Mouse (Mus musculus) heart, adult 2 months (tissue): ENCODE measurements around the gene Uggt1. TPM values are rescaled to one million over a fixed set of nuclear protein-coding genes. Genes with fewer than 3 reads are reported as not detected.

Experiments used
- DNase-seq, 2 experiments: peaks; one replicate each; pipeline ENCODE4 v3.0.0; 2021
- H3K27ac ChIP-seq: fragments of 200-600 bp; 2 replicates; pipeline ENCODE4 v1.8.1; 2022
- H3K27me3 ChIP-seq: fragments of 200-500 bp; 2 replicates; pipeline ENCODE4 v1.6.1; 2012; ENCODE audit warnings: mild to moderate bottlenecking, low read length, inconsistent platforms, mixed read lengths; ENCODE audit not compliant: control insufficient read depth, insufficient read depth
- H3K36me3 ChIP-seq: fragments of 200-500 bp; 2 replicates; pipeline ENCODE4 v1.6.1; 2012; ENCODE audit warnings: low read length, inconsistent platforms; ENCODE audit not compliant: control insufficient read depth, insufficient read depth
- H3K4me1 ChIP-seq: fragments of 200-500 bp; 2 replicates; pipeline ENCODE4 v1.6.1; 2011; ENCODE audit warnings: low read length; ENCODE audit not compliant: control insufficient read depth, insufficient read depth
- H3K4me3 ChIP-seq: fragments of 200-600 bp; 2 replicates; pipeline ENCODE4 v1.8.1; 2022
- H3K79me2 ChIP-seq: fragments of 200-500 bp; replicated peaks from 2 replicates; pipeline ENCODE4 v1.6.1; 2012; ENCODE audit warnings: mild to moderate bottlenecking, inconsistent platforms, low read length, moderate library complexity, mixed read lengths; ENCODE audit not compliant: control insufficient read depth, insufficient read depth
- H3K9ac ChIP-seq: fragments of 200-500 bp; 2 replicates; pipeline ENCODE4 v1.6.1; 2012; ENCODE audit warnings: low read depth, mild to moderate bottlenecking, control low read depth, inconsistent platforms, low read length, mixed read lengths
- CTCF ChIP-seq: fragments of 200-600 bp; IDR thresholded peaks from 2 replicates; pipeline ENCODE4 v1.8.1; 2022; ENCODE audit warnings: antibody characterized with exemption, mild to moderate bottlenecking, moderate library complexity
- EP300 ChIP-seq: fragments of 200-500 bp; IDR thresholded peaks from 2 replicates; pipeline ENCODE4 v1.6.1; 2011; ENCODE audit warnings: low read depth, low read length, control low read depth; ENCODE audit not compliant: insufficient read depth
- POLR2A ChIP-seq: fragments of 200-500 bp; IDR thresholded peaks from 2 replicates; pipeline ENCODE4 v1.6.1; 2011; ENCODE audit warnings: mild to moderate bottlenecking, low read depth, low read length, control low read depth; ENCODE audit not compliant: insufficient read depth
- WGBS: fragments of 180-500 bp; shearing (Covaris S2); methylation state at CpG from one replicate; pipeline ENCODE4 v1.1.7; 2018; 5-methylcytosine and 5-hydroxymethylcytosine counted together
- intact Hi-C: fragments of 180-260 bp; cut with DNase I; formaldehyde crosslinking; loops from one replicate; pipeline ENCODE4 v1.15.1; 2025
- polyA plus RNA-seq: library from polyadenylated mRNA; depleted of rRNA; stranded (reverse); fragments of >200 nt; gene quantifications from 2 replicates; pipeline ENCODE4 v1.2.3, GENCODE M21; 2012
- total RNA-seq, 2 experiments: library from RNA; stranded (reverse); gene quantifications; 2 replicates each; pipeline ENCODE4 v1.2.3; 2021

The Uggt1 gene
- total and polyA plus RNA-seq, 3 experiments: 7.3 to 29.8 (median 28.4) TPM

DNA sequence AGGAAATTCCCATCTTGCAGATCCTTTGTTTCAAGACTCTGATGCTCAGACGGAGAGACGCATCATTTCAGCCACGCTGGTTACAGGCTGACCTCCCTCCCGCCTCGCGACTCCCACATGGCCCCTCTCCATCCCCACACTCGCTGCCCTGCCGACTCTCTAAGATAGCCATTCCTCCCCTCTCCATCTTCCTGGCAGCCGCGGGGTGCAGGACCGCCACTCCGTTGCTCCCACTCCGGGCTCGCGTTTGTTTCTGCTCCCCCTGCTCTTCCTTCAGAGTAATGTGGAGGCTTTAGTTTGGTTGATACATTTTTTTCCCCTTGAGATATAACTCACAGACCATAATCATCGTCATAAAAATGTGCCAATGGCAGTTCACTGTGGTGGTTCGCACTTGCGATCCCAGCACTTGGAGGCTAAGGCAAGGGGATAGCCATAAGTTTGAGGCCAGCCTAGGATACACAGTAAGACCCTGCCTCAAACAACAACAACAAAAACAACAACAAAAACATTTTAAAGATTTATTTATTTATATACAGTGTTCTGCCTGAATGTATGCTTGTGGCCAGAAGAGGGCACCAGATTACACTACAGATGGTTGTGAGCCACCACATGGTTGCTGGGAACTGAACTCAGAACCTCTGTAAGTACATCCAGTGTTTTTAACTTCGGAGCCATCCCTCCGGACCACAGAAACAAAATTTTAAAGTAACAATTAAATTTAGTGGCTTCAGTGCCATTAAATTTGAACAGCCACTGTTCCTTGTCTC is 11.5 kb upstream of the Uggt1 start:
- H3K79me2 ChIP-seq: no peaks in the 10 kb centered on the region
- H3K4me3 ChIP-seq: peak overlapping the region; percentile 16; the same call in 1 of the 2 replicates
- peaks cover 6% of the 10 kb centered on the region for H3K4me1 ChIP-seq
- DNase-seq: no peak
- no peak for TF ChIP-seq EP300
- no peak for TF ChIP-seq POLR2A
- TF ChIP-seq CTCF: peak; percentile 72
- peak overlapping the region; percentile 26 for H3K9ac ChIP-seq
- intact Hi-C loops: loop anchor here (1.0 to 2.0 kb wide), 3 partner anchors 17 to 111 kb away; no protein-coding TSS in a partner anchor
- H3K27me3 ChIP-seq: no peaks in the 10 kb centered on the region
- WGBS: 32% methylated on average over 20 of the region's 20 CpGs
- no peaks in the 10 kb centered on the region for H3K36me3 ChIP-seq
- peak overlapping the region; percentile 10 for H3K27ac ChIP-seq

DNA sequence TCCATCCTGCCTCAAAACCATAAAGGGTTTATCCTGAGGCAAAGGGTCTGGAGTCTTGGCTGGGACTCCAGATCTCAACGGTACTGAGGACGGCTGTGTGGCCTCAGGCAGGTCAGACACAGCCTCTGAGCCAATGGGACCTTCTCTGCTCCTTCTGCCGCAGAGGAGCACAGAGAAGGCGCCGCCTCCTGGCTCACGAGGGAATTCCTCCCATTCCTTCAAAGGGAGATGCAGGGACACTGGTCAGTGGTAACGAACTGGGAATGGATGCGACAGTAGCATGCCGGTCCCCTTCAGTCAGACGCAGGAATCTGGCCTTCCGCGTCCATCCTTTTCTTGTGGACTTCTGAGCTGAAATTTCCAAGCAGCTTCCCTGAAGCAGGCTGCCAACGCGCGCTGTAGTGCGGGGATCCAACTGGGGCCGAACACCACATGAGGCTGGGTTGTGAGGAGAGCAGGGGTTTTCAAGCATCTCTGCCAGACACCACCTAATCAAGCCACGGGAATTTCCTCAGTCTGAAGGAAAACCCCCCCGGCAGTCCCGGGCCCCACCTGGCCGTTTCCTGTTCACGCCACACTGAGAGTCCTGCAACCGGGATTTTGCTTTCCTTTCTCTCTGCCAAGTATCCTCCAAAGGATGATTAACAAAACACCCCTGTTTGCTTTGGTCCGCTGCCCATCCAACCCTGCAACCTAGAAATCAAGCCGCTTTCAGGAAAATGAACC is 10.3 kb upstream of the Uggt1 start:
- Histone ChIP-seq H3K9ac (peak overlapping the region; percentile 44), H3K4me3 (no peak overlapping the region), H3K36me3 (no peaks in the 10 kb centered on the region), H3K79me2 (no peaks in the 10 kb centered on the region), H3K27me3 (no peaks in the 10 kb centered on the region), H3K27ac (peak overlapping the region; percentile 26), H3K4me1 (peaks cover 6% of the 10 kb centered on the region)
- intact Hi-C loops: loop anchor here (2.0 kb wide), 1 partner anchor 110 kb away; no protein-coding TSS in a partner anchor
- peak; percentile 57 to 59 for DNase-seq
- 9% methylated on average over 25 of the region's 25 CpGs for WGBS
- TF ChIP-seq POLR2A (no peak; the same call in 1 of the 2 replicates), EP300 (peak; percentile 48; the same call in 1 of the 2 replicates), CTCF (peak; percentile 76)

DNA sequence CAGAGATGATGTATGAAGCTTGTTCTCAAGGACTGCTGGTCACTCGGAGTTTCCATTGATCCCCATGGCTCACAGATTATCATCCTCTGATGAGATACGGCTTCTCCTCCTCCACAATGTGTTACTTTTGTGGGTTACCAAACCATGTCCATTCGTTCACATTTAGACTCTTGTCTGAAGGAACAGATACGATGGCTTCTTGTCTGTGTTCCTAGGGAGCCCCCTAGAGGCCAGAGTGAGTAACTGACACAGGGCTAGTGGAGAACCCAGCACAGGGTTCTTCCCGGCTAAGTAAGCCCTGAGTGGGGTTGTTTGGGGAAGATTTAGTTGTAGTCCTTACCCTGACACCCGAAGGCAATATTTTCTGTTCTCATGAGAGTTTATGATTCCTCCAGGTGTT is 8.3 kb upstream of the Uggt1 start:
- Histone ChIP-seq H3K4me1 (peaks cover 6% of the 10 kb centered on the region), H3K27ac (no peak overlapping the region), H3K4me3 (no peak overlapping the region), H3K36me3 (no peaks in the 10 kb centered on the region), H3K9ac (no peak overlapping the region), H3K27me3 (no peaks in the 10 kb centered on the region), H3K79me2 (no peaks in the 10 kb centered on the region)
- TF ChIP-seq CTCF (peak; percentile 99; the same call in 1 of the 2 replicates), EP300 (no peak), POLR2A (no peak)
- intact Hi-C loops: loop anchor here (2.0 kb wide), 1 partner anchor 28 kb away; no protein-coding TSS in a partner anchor
- 2% methylated on average over 6 of the region's 6 CpGs for WGBS
- peak; percentile 58 to 71 for DNase-seq

DNA sequence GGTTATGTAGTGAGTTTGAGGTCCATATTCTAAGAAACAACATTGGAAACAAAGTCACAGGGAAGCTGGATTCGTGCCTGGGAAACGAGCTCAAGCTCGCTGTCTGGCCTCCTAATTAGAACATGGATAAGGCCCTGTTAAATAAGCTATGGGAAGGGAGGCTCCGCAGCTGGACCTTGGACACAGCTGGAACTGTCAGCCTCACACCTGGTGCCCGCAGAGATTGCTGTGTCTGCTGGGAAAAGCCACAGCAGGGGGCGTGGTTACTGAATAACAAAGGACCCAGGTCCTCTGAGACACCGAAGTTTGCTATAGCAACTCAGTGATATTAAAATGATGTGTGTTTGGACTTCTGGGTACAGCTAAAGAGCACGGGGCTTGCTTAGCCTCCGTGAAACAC is 6.9 kb upstream of the Uggt1 start:
- Histone ChIP-seq H3K4me1 (peaks cover 6% of the 10 kb centered on the region), H3K4me3 (no peak overlapping the region), H3K79me2 (no peaks in the 10 kb centered on the region), H3K9ac (no peak overlapping the region), H3K27me3 (no peaks in the 10 kb centered on the region), H3K36me3 (no peaks in the 10 kb centered on the region), H3K27ac (no peak overlapping the region)
- intact Hi-C loops: no loop called here
- WGBS: 29% methylated on average over 9 of the region's 9 CpGs
- TF ChIP-seq CTCF: no peak
- no peak for TF ChIP-seq EP300
- TF ChIP-seq POLR2A: no peak
- DNase-seq: no peak

DNA sequence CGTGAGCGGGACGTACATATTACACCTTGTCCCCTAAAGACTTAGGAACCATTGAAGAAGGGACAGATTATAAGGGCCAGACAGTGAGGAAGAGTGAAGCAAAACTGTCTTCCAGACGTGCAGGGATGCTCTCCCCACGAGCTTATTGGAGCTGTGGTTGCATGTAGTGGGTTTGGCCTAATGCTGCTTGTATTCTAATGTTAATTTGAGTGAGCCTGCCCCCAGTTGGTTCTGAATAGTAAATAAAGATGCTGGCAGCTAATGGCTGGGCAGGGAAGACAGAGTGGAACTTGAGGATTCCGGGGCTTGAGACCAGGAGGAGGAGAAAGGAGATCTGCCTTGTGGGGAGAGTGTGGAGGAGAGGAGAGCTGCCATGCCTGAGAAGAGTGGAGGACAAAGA is 2.2 kb upstream of the Uggt1 start:
- no peak for DNase-seq
- H3K79me2 ChIP-seq: 0 out of 2 replicates have a peak, but pooled peaks cover under 1% of the 10 kb centered on the region
- WGBS: 63% methylated on average over 6 of the region's 6 CpGs
- no peak overlapping the region for H3K27ac ChIP-seq
- no peaks in the 10 kb centered on the region for H3K4me1 ChIP-seq
- H3K27me3 ChIP-seq: no peaks in the 10 kb centered on the region
- intact Hi-C loops: loop anchor here (10.0 kb wide), 1 partner anchor 1748 kb away; the partner anchor contains the start of genes Eif5b and Txndc9
- H3K4me3 ChIP-seq: no peak overlapping the region
- H3K36me3 ChIP-seq: no peaks in the 10 kb centered on the region; the same call in 1 of the 2 replicates
- no peak overlapping the region for H3K9ac ChIP-seq
- TF ChIP-seq CTCF (no peak), EP300 (no peak), POLR2A (no peak)

DNA sequence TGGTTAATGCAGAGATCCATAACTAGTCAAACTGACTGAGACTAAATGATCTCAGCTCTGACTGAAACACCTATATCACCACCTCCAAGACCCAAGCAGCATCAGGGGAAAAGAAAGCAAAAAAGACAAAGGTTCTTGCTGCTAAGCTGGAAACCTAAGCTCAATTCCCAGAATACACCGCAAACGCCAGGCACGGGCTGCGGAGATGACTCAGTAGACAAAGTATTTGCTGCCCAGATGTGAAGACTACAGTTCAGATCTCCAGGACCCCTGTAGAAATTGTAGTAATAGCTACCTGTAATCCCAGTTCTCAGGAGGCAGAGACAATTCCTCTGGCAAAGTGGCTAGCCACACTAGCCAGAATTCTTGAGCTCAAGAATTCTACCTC is 302 bp upstream of the Uggt1 start:
- 76% methylated on average over 4 of the region's 4 CpGs for WGBS
- no peaks in the 10 kb centered on the region; the same call in 1 of the 2 replicates for H3K36me3 ChIP-seq
- no peak for DNase-seq
- no peaks in the 10 kb centered on the region for H3K27me3 ChIP-seq
- no peaks in the 10 kb centered on the region for H3K4me1 ChIP-seq
- no peak overlapping the region for H3K27ac ChIP-seq
- intact Hi-C loops: loop anchor here (2.0 to 10.0 kb wide), 3 partner anchors 32 to 1750 kb away; partner anchors contain the start of genes Eif5b and Txndc9
- TF ChIP-seq CTCF: no peak
- TF ChIP-seq POLR2A: no peak
- no peak for TF ChIP-seq EP300
- no peak overlapping the region for H3K9ac ChIP-seq
- 0 out of 2 replicates have a peak, but pooled peaks cover 2% of the 10 kb centered on the region for H3K79me2 ChIP-seq
- H3K4me3 ChIP-seq: no peak overlapping the region
